Mouse (Mus musculus): ENCODE measurements around the gene Tmem151a. TPM values are rescaled to one million over a fixed set of nuclear protein-coding genes. Genes with fewer than 3 reads are reported as not detected.

Gene Tmem151a
- polyA plus RNA-seq, 1 experiment, result 102 TPM

DNA sequence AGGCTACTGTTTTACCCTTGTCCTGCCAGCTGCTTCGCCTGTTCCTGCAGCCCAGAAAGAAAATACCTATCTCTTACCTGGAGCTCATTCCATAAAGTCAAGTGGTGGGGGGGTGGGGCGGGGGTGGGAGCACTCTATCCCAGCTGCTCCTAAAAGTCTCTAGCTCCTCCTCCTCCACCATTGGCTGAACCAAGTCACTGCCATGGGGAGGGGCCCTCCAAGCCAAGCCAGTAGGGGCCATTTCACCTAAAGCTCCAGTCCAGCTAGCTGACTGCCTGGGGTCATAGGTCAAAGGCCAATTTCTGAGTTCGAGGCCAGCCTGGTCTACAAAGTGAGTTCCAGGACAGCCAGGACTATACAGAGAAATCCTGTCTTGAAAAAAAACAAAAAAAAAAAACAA, 52.6 kb downstream of the Tmem151a start:
- TF ChIP-seq CTCF (IDR thresholded peaks at IDR 0.05; ENCODE audit: borderline replicate concordance, insufficient read depth, low read depth, low read length), result no peak
- no peak for TF ChIP-seq POLR2A (IDR thresholded peaks at IDR 0.05; ENCODE audit: borderline replicate concordance, insufficient read depth, low read length)
- no peaks in the 10 kb centered on the region for H3K4me1 ChIP-seq (ENCODE audit: control insufficient read depth, insufficient read depth, low read length)
- H3K4me3 ChIP-seq (replicated peaks; ENCODE audit: insufficient read depth, low read depth, low read length), result no peak overlapping the region
- H3K27ac ChIP-seq (ENCODE audit: insufficient read depth, low read length), result no peak overlapping the region
- 80% methylated on average over 3 of the region's 3 CpGs for WGBS
- DNase-seq, result no peak
- no peaks in the 10 kb centered on the region for H3K27me3 ChIP-seq (ENCODE audit: control insufficient read depth, insufficient read depth, low read length)

DNA sequence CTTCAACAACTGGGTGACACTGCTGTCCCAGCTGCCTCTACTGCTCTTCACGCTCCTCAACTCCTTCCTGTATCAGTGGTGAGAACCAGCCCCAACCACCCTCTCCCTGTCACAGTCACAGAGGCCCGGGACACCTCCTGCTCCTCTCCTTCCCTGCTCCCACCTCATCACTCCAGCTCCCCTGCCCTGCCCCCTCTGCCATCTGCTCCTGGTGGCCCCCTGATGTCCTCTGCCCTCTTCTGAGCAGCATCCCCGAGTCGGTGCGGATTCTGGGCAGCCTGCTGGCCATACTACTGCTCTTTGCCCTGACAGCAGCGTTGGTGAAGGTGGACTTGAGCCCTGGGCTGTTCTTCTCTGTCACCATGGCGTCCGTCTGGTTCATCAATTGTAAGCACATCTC, 59.2 kb downstream of the Tmem151a start:
- no peak overlapping the region for H3K27ac ChIP-seq (ENCODE audit: insufficient read depth, low read length)
- H3K4me3 ChIP-seq (replicated peaks; ENCODE audit: insufficient read depth, low read depth, low read length), result no peak overlapping the region
- no peak for DNase-seq
- H3K27me3 ChIP-seq (ENCODE audit: control insufficient read depth, insufficient read depth, low read length), result no peaks in the 10 kb centered on the region
- no peaks in the 10 kb centered on the region for H3K4me1 ChIP-seq (ENCODE audit: control insufficient read depth, insufficient read depth, low read length)
- 36% methylated on average over 8 of the region's 8 CpGs for WGBS
- TF ChIP-seq POLR2A (IDR thresholded peaks at IDR 0.05; ENCODE audit: borderline replicate concordance, insufficient read depth, low read length) (no peak), CTCF (IDR thresholded peaks at IDR 0.05; ENCODE audit: borderline replicate concordance, insufficient read depth, low read depth, low read length) (no peak)

DNA sequence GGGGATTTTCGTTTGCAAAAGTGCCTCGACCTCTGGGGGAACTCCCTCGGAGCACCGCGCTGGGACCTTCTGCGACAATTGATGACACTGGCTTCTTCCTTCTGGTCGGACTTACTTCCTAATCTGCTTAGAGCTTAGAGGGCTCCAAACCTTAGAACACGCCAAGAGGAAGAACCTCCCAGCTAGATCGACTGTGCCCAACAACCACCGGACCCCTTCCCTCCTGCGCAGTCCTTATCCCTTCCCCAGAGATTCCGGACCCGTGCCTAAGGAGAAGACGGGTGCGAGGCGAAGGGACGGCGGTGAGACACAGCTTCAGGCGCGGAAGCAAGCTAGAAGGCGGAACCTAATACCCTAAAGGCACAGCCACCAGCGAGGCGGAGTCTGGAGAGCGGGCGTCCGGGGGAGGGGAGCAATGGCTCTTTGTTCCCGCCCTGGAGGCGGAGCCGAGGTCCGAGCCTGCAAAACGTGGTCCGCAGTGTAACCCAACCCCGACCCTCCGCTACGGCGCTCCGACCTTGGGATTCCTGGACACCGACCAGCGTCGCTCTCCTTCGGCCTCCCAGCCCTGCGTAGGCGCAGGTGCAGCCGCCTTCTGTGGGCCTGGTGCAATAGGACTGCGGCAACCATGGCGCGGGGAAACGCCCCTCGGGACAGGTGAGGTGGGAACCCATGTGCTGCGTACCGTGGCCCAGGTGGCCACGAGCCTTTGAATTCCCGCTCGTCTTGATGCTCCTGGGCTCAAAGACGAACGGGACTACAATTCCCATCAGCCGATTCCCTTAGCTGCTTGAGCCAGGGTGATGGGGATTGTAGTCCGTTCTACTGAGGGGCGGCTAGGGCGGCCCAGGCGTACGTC, 61.5 kb downstream of the Tmem151a start, which contains the start of gene Slc29a2:
Gene Slc29a2 (plus strand): TSS at position 240 of the 859 bp plus-strand sequence.
- WGBS, result under 1% methylated on average over 62 of the region's 62 CpGs
- H3K4me1 ChIP-seq (ENCODE audit: control insufficient read depth, insufficient read depth, low read length), result no peaks in the 10 kb centered on the region
- H3K27me3 ChIP-seq (ENCODE audit: control insufficient read depth, insufficient read depth, low read length), result no peaks in the 10 kb centered on the region

DNA sequence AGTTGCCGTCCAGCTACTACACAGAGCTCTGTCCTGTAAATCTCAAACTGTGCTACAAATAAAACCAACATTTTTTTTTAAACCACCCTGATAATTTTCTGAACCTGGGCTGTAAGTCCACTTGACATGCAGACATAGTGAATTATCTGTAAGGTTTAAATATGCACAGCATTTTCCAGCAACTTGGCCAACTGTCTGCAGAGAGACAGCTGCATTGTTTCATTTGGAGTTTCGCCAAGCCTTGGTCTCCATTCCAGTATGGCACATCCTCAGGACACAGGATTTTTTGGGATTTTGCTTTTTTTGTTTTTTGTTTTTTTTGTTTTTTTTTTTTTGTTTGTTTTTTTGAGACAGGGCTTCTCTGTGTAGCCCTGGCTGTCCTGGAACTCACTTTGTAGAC, 63.9 kb downstream of the Tmem151a start:
- TF ChIP-seq POLR2A (IDR thresholded peaks at IDR 0.05; ENCODE audit: borderline replicate concordance, insufficient read depth, low read length) (no peak), CTCF (IDR thresholded peaks at IDR 0.05; ENCODE audit: borderline replicate concordance, insufficient read depth, low read depth, low read length) (no peak)
- Histone ChIP-seq H3K4me3 (replicated peaks; ENCODE audit: insufficient read depth, low read depth, low read length) (no peak overlapping the region), H3K27ac (ENCODE audit: insufficient read depth, low read length) (no peak overlapping the region), H3K27me3 (ENCODE audit: control insufficient read depth, insufficient read depth, low read length) (no peaks in the 10 kb centered on the region), H3K4me1 (ENCODE audit: control insufficient read depth, insufficient read depth, low read length) (no peaks in the 10 kb centered on the region)
- 49% methylated on average over 2 of the region's 2 CpGs for WGBS
- DNase-seq, result no peak

More for the DNA sequence above, 61.5 kb downstream of the Tmem151a start, which contains the start of gene Slc29a2:
- DNase-seq, result peak; percentile 93 to 94
- H3K4me3 ChIP-seq (replicated peaks; ENCODE audit: insufficient read depth, low read depth, low read length), result peak within 1 kb of the TSS; percentile 81
- peak within 1 kb of the TSS; percentile 32 for H3K27ac ChIP-seq (ENCODE audit: insufficient read depth, low read length)
- TF ChIP-seq CTCF (IDR thresholded peaks at IDR 0.05; ENCODE audit: borderline replicate concordance, insufficient read depth, low read depth, low read length) (no peak), POLR2A (IDR thresholded peaks at IDR 0.05; ENCODE audit: borderline replicate concordance, insufficient read depth, low read length) (peak; percentile 84)

Other genes starting within 250 kb of the Tmem151a start
- 49.5 and 52.7 TPM in 2 replicates for gene Ccs, start 246.2 kb downstream of the Tmem151a start, polyA plus RNA-seq (2012; rRNA removed)
- gene Ccdc87, start 246.2 kb downstream of the Tmem151a start, polyA plus RNA-seq (2012; rRNA removed), result 0.62 and 0.64 TPM in 2 replicates
- 211 and 216 TPM in 2 replicates for gene Ctsf, start 230.4 kb downstream of the Tmem151a start, polyA plus RNA-seq (2012; rRNA removed)
- gene Actn3, start 207.6 kb downstream of the Tmem151a start, polyA plus RNA-seq (2012; rRNA removed), result 1.7 and 2.0 TPM in 2 replicates
- gene Zdhhc24, start 206.9 kb downstream of the Tmem151a start, polyA plus RNA-seq (2012; rRNA removed), result 36.2 and 37.0 TPM in 2 replicates
- gene Bbs1, start 178.9 kb downstream of the Tmem151a start, polyA plus RNA-seq (2012; rRNA removed), result 17.6 and 19.2 TPM in 2 replicates
- gene Dpp3, start 157.2 kb downstream of the Tmem151a start, polyA plus RNA-seq (2012; rRNA removed), result 61.0 and 61.2 TPM in 2 replicates
- gene Peli3, start 142.4 kb downstream of the Tmem151a start, polyA plus RNA-seq (2012; rRNA removed), result 22.5 and 22.6 TPM in 2 replicates
- gene Mrpl11, start 123.4 kb downstream of the Tmem151a start, polyA plus RNA-seq (2012; rRNA removed), result 68.5 and 74.2 TPM in 2 replicates
- gene Npas4, start 95.2 kb downstream of the Tmem151a start, polyA plus RNA-seq (2012; rRNA removed), result 2.5 and 2.9 TPM in 2 replicates
- 23.8 and 24.0 TPM in 2 replicates for gene Slc29a2, start 61.7 kb downstream of the Tmem151a start, polyA plus RNA-seq (2012; rRNA removed)
- gene B4gat1, start 46.7 kb downstream of the Tmem151a start, polyA plus RNA-seq (2012; rRNA removed), result 104 and 108 TPM in 2 replicates
- 5.0 and 5.7 TPM in 2 replicates for gene AC124502.3, start 46.6 kb downstream of the Tmem151a start, polyA plus RNA-seq (2012; rRNA removed)
- 17.6 and 20.8 TPM in 2 replicates for gene Brms1, start 44.2 kb downstream of the Tmem151a start, polyA plus RNA-seq (2012; rRNA removed)
- gene Rin1, start 35.0 kb downstream of the Tmem151a start, polyA plus RNA-seq (2012; rRNA removed), result 2.8 and 3.7 TPM in 2 replicates
- 4.5 and 4.9 TPM in 2 replicates for gene Cd248, start 17.5 kb downstream of the Tmem151a start, polyA plus RNA-seq (2012; rRNA removed)
- gene Yif1a, start 3.0 kb upstream of the Tmem151a start, polyA plus RNA-seq (2012; rRNA removed), result 98.4 and 103 TPM in 2 replicates
- gene Cnih2, start 13.0 kb upstream of the Tmem151a start, polyA plus RNA-seq (2012; rRNA removed), result 89.3 and 90.3 TPM in 2 replicates
- gene Rab1b, start 21.5 kb upstream of the Tmem151a start, polyA plus RNA-seq (2012; rRNA removed), result 191 and 195 TPM in 2 replicates
- gene Klc2, start 33.0 kb upstream of the Tmem151a start, polyA plus RNA-seq (2012; rRNA removed), result 318 and 338 TPM in 2 replicates
- 26.7 and 28.0 TPM in 2 replicates for gene Pacs1, start 187.6 kb upstream of the Tmem151a start, polyA plus RNA-seq (2012; rRNA removed)
- gene Sf3b2, start 209.9 kb upstream of the Tmem151a start, polyA plus RNA-seq (2012; rRNA removed), result 175 and 181 TPM in 2 replicates
- gene Gal3st3, start 212.8 kb upstream of the Tmem151a start, polyA plus RNA-seq (2012; rRNA removed), result 49.2 and 55.9 TPM in 2 replicates